Mouse (Mus musculus): ENCODE data around the gene Mef2a.

- TF ChIP-seq CTCF (IDR thresholded peaks at IDR 0.05; ENCODE audit: insufficient read depth, low read length) (no peak), POLR2A (IDR thresholded peaks at IDR 0.05; ENCODE audit: borderline replicate concordance, extremely low read depth, low read depth, low read length) (no peak)
Measured at GRCm38 (mm10) chr7:67210004-67210833, 162.4 kb downstream of the Mef2a start.

Measured in lung, adult 2 months (tissue).